Mouse (Mus musculus) limb, embryonic 14.5 days (tissue): ENCODE measurements around the gene Ifna2. TPM values are rescaled to one million over a fixed set of nuclear protein-coding genes. Genes with fewer than 3 reads are reported as not detected.

Source experiments
- ATAC-seq: fragments of 200-750 bp; cut with Nextera tagmentation; 2 replicates; pipeline ENCODE4 v1.8.0; 2017; ENCODE audit warnings: low read depth, moderate number of reproducible peaks, moderate TSS enrichment; ENCODE audit not compliant: low FRiP score
- DNase-seq: peaks from one replicate; pipeline ENCODE4 v3.0.0-alpha.2; 2015; ENCODE audit warnings: low spot score
- H3K27ac ChIP-seq: fragments of 300-500 bp; sonication (generic); replicated peaks from 2 replicates; pipeline ENCODE4 v1.5.1; 2014; ENCODE audit warnings: low read depth, mild to moderate bottlenecking, low read length, moderate library complexity, mixed read lengths
- H3K27me3 ChIP-seq: fragments of 300-500 bp; sonication (generic); 2 replicates; pipeline ENCODE4 v1.6.1; 2014; ENCODE audit warnings: low read length, mixed read lengths; ENCODE audit not compliant: control insufficient read depth, insufficient read depth
- H3K36me3 ChIP-seq: fragments of 300-500 bp; sonication (generic); 2 replicates; pipeline ENCODE4 v1.6.1; 2014; ENCODE audit warnings: mild to moderate bottlenecking, low read length, moderate library complexity, mixed read lengths; ENCODE audit not compliant: control insufficient read depth, insufficient read depth
- H3K4me1 ChIP-seq: fragments of 300-500 bp; sonication (generic); 2 replicates; pipeline ENCODE4 v1.6.1; 2014; ENCODE audit warnings: antibody characterized with exemption, low read length, mixed read lengths; ENCODE audit not compliant: control insufficient read depth, insufficient read depth
- H3K4me2 ChIP-seq: fragments of 300-500 bp; sonication (generic); replicated peaks from 2 replicates; pipeline ENCODE4 v1.6.1; 2014; ENCODE audit warnings: low read depth, mild to moderate bottlenecking, low read length, moderate library complexity; ENCODE audit not compliant: severe bottlenecking
- H3K4me3 ChIP-seq: fragments of 300-500 bp; sonication (generic); replicated peaks from 2 replicates; pipeline ENCODE4 v1.5.1; 2014; ENCODE audit warnings: low read length
- H3K9ac ChIP-seq: fragments of 300-500 bp; sonication (generic); 2 replicates; pipeline ENCODE4 v1.6.1; 2014; ENCODE audit warnings: mild to moderate bottlenecking, low read depth, low read length, moderate library complexity; ENCODE audit not compliant: severe bottlenecking
- H3K9me3 ChIP-seq: fragments of 300-500 bp; sonication (generic); 2 replicates; pipeline ENCODE4 v1.6.1; 2016; ENCODE audit warnings: low read length; ENCODE audit not compliant: control insufficient read depth
- POLR2A ChIP-seq: fragments of 200-500 bp; IDR thresholded peaks from 2 replicates; pipeline ENCODE4 v1.8.0; 2012; ENCODE audit warnings: inconsistent platforms, mild to moderate bottlenecking, moderate library complexity, borderline replicate concordance; ENCODE audit not compliant: insufficient read depth, insufficient read length; ENCODE audit errors: extremely low read depth
- WGBS: fragments of 180-500 bp; shearing (Covaris S2); extraction: QIAGEN DNeasy Blood & Tissue Kit; methylation state at CpG from one replicate; pipeline ENCODE4 v1.1.7; 2014; 5-methylcytosine and 5-hydroxymethylcytosine counted together
- polyA plus RNA-seq, 2 experiments: library from polyadenylated mRNA; depleted of rRNA in 1 of 2; stranded (reverse) in 1 of 2; unstranded in 1 of 2; fragments of >200 nt; fragmentation: Nextera tagmentation in 1 of 2; extraction: Ambion mirVana in 1 of 2; gene quantifications; 2 replicates each; pipeline versions ENCODE4 v1.2.1 to v1.2.3; 2012 to 2014

Gene Ifna2
- polyA plus RNA-seq, 2 experiments = not detected

DNA sequence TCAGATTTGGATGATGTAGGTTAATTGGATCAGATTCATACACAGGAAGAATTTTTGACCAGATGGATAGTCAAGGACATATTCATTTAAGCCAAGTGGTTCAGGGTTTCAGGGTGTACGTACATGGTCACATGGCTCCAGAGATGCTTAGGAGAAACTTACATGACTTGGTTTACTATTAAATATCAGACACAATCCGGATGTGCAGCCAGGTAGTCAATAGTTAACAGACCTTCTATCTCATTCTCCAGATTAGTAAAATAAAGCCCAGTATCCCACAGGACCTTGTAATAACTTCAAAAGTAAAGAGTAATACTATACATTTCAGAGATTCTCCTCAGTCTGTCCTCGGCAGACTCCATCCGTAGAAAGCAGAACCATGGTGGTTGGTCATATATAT lies 49.4 kb downstream of the Ifna2 start, which contains the start of gene C87499:
TSS of gene C87499 (minus strand) at position 101 of the 400 bp plus-strand sequence.
- H3K27ac ChIP-seq = no peak within 1 kb of the TSS
- 87% methylated on average over 4 of the region's 4 CpGs for WGBS
- no peaks in the 10 kb centered on the region for H3K36me3 ChIP-seq
- no peaks in the 10 kb centered on the region for H3K4me1 ChIP-seq
- ATAC-seq = no peak
- TF ChIP-seq POLR2A = no peak
- H3K4me2 ChIP-seq = no peak within 1 kb of the TSS
- DNase-seq = no peak
- no peaks in the 10 kb centered on the region for H3K27me3 ChIP-seq
- no peak within 1 kb of the TSS for H3K9ac ChIP-seq
- H3K9me3 ChIP-seq = no peaks in the 10 kb centered on the region
- H3K4me3 ChIP-seq = no peak within 1 kb of the TSS

Other genes with a start within 250 kb of the Ifna2 start
Only the 30 nearest of the 33 such genes appear.
- gene Ifnb1, start 161.1 kb downstream of the Ifna2 start, polyA plus RNA-seq (2012; rRNA removed) = 0.10 TPM in 1 of 2 replicates, not detected in the other
- gene Ifnb1, start 161.1 kb downstream of the Ifna2 start, polyA plus RNA-seq (2014; fragmentation: Nextera tagmentation; extraction: Ambion mirVana) = not detected in 2 replicates
- not detected in 2 replicates for gene Ifna15, start 125.7 kb downstream of the Ifna2 start, polyA plus RNA-seq (2012; rRNA removed)
- gene Ifna15, start 125.7 kb downstream of the Ifna2 start, polyA plus RNA-seq (2014; fragmentation: Nextera tagmentation; extraction: Ambion mirVana) = not detected in 2 replicates
- not detected in 2 replicates for gene Ifna14, start 112.1 kb downstream of the Ifna2 start, polyA plus RNA-seq (2012; rRNA removed)
- gene Ifna14, start 112.1 kb downstream of the Ifna2 start, polyA plus RNA-seq (2014; fragmentation: Nextera tagmentation; extraction: Ambion mirVana) = not detected in 2 replicates
- not detected in 2 replicates for gene Ifna9, start 91.5 kb downstream of the Ifna2 start, polyA plus RNA-seq (2012; rRNA removed)
- gene Ifna9, start 91.5 kb downstream of the Ifna2 start, polyA plus RNA-seq (2014; fragmentation: Nextera tagmentation; extraction: Ambion mirVana) = not detected in 2 replicates
- gene Ifna12, start 80.5 kb downstream of the Ifna2 start, polyA plus RNA-seq (2012; rRNA removed) = not detected in 2 replicates
- gene Ifna12, start 80.5 kb downstream of the Ifna2 start, polyA plus RNA-seq (2014; fragmentation: Nextera tagmentation; extraction: Ambion mirVana) = not detected in 2 replicates
- not detected in 2 replicates for gene C87499, start 49.5 kb downstream of the Ifna2 start, polyA plus RNA-seq (2012; rRNA removed)
- gene C87499, start 49.5 kb downstream of the Ifna2 start, polyA plus RNA-seq (2014; fragmentation: Nextera tagmentation; extraction: Ambion mirVana) = not detected in 2 replicates
- gene Ifna13, start 39.5 kb downstream of the Ifna2 start, polyA plus RNA-seq (2012; rRNA removed) = not detected in 2 replicates
- gene Ifna13, start 39.5 kb downstream of the Ifna2 start, polyA plus RNA-seq (2014; fragmentation: Nextera tagmentation; extraction: Ambion mirVana) = not detected in 2 replicates
- not detected in 2 replicates for gene Ifna16, start 7.0 kb downstream of the Ifna2 start, polyA plus RNA-seq (2012; rRNA removed)
- not detected in 2 replicates for gene Ifna16, start 7.0 kb downstream of the Ifna2 start, polyA plus RNA-seq (2014; fragmentation: Nextera tagmentation; extraction: Ambion mirVana)
- 0.09 TPM in 1 of 2 replicates, not detected in the other for gene Ifnab, start 7.4 kb upstream of the Ifna2 start, polyA plus RNA-seq (2012; rRNA removed)
- not detected in 2 replicates for gene Ifnab, start 7.4 kb upstream of the Ifna2 start, polyA plus RNA-seq (2014; fragmentation: Nextera tagmentation; extraction: Ambion mirVana)
- 0.63 and 0.86 TPM in 2 replicates for gene Gm26566, start 37.9 kb upstream of the Ifna2 start, polyA plus RNA-seq (2012; rRNA removed)
- 0.70 and 2.0 TPM in 2 replicates for gene Gm26566, start 37.9 kb upstream of the Ifna2 start, polyA plus RNA-seq (2014; fragmentation: Nextera tagmentation; extraction: Ambion mirVana)
- gene Klhl9, start 38.6 kb upstream of the Ifna2 start, polyA plus RNA-seq (2012; rRNA removed) = 41.4 and 41.6 TPM in 2 replicates
- gene Klhl9, start 38.6 kb upstream of the Ifna2 start, polyA plus RNA-seq (2014; fragmentation: Nextera tagmentation; extraction: Ambion mirVana) = 127 and 137 TPM in 2 replicates
- gene Gm13271, start 71.0 kb upstream of the Ifna2 start, polyA plus RNA-seq (2012; rRNA removed) = not detected in 2 replicates
- gene Gm13271, start 71.0 kb upstream of the Ifna2 start, polyA plus RNA-seq (2014; fragmentation: Nextera tagmentation; extraction: Ambion mirVana) = not detected in 2 replicates
- gene Gm13283, start 76.2 kb upstream of the Ifna2 start, polyA plus RNA-seq (2012; rRNA removed) = 0.13 and 0.24 TPM in 2 replicates
- gene Gm13283, start 76.2 kb upstream of the Ifna2 start, polyA plus RNA-seq (2014; fragmentation: Nextera tagmentation; extraction: Ambion mirVana) = 0.21 TPM in 1 of 2 replicates, not detected in the other
- gene Gm13290, start 89.9 kb upstream of the Ifna2 start, polyA plus RNA-seq (2012; rRNA removed) = not detected in 2 replicates
- 0.33 and 0.48 TPM in 2 replicates for gene Gm13290, start 89.9 kb upstream of the Ifna2 start, polyA plus RNA-seq (2014; fragmentation: Nextera tagmentation; extraction: Ambion mirVana)
- not detected in 2 replicates for gene Gm13289, start 93.0 kb upstream of the Ifna2 start, polyA plus RNA-seq (2012; rRNA removed)
- not detected in 2 replicates for gene Gm13289, start 93.0 kb upstream of the Ifna2 start, polyA plus RNA-seq (2014; fragmentation: Nextera tagmentation; extraction: Ambion mirVana)
- gene Gm13272, start 95.9 kb upstream of the Ifna2 start, polyA plus RNA-seq (2012; rRNA removed) = 0.16 TPM in 1 of 2 replicates, not detected in the other
- not detected in 2 replicates for gene Gm13272, start 95.9 kb upstream of the Ifna2 start, polyA plus RNA-seq (2014; fragmentation: Nextera tagmentation; extraction: Ambion mirVana)
- 0.10 and 0.17 TPM in 2 replicates for gene Ifnz, start 98.2 kb upstream of the Ifna2 start, polyA plus RNA-seq (2012; rRNA removed)
- gene Ifnz, start 98.2 kb upstream of the Ifna2 start, polyA plus RNA-seq (2014; fragmentation: Nextera tagmentation; extraction: Ambion mirVana) = 0.25 TPM in 1 of 2 replicates, not detected in the other
- gene Gm13276, start 101.8 kb upstream of the Ifna2 start, polyA plus RNA-seq (2012; rRNA removed) = 0.14 and 0.44 TPM in 2 replicates
- gene Gm13276, start 101.8 kb upstream of the Ifna2 start, polyA plus RNA-seq (2014; fragmentation: Nextera tagmentation; extraction: Ambion mirVana) = not detected in 2 replicates
- gene Gm13277, start 104.7 kb upstream of the Ifna2 start, polyA plus RNA-seq (2012; rRNA removed) = not detected in 2 replicates
- gene Gm13277, start 104.7 kb upstream of the Ifna2 start, polyA plus RNA-seq (2014; fragmentation: Nextera tagmentation; extraction: Ambion mirVana) = not detected in 2 replicates
- gene Gm13278, start 107.6 kb upstream of the Ifna2 start, polyA plus RNA-seq (2012; rRNA removed) = not detected in 2 replicates
- not detected in 2 replicates for gene Gm13278, start 107.6 kb upstream of the Ifna2 start, polyA plus RNA-seq (2014; fragmentation: Nextera tagmentation; extraction: Ambion mirVana)
- gene Gm13275, start 110.6 kb upstream of the Ifna2 start, polyA plus RNA-seq (2012; rRNA removed) = 0.47 TPM in 1 of 2 replicates, not detected in the other
- gene Gm13275, start 110.6 kb upstream of the Ifna2 start, polyA plus RNA-seq (2014; fragmentation: Nextera tagmentation; extraction: Ambion mirVana) = not detected in 2 replicates
- not detected in 2 replicates for gene Gm13279, start 113.5 kb upstream of the Ifna2 start, polyA plus RNA-seq (2012; rRNA removed)
- not detected in 2 replicates for gene Gm13279, start 113.5 kb upstream of the Ifna2 start, polyA plus RNA-seq (2014; fragmentation: Nextera tagmentation; extraction: Ambion mirVana)
- gene Gm13285, start 115.8 kb upstream of the Ifna2 start, polyA plus RNA-seq (2012; rRNA removed) = not detected in 2 replicates
- gene Gm13285, start 115.8 kb upstream of the Ifna2 start, polyA plus RNA-seq (2014; fragmentation: Nextera tagmentation; extraction: Ambion mirVana) = 0.65 and 1.3 TPM in 2 replicates
- 0.47 TPM in 1 of 2 replicates, not detected in the other for gene Gm13287, start 119.3 kb upstream of the Ifna2 start, polyA plus RNA-seq (2012; rRNA removed)
- not detected in 2 replicates for gene Gm13287, start 119.3 kb upstream of the Ifna2 start, polyA plus RNA-seq (2014; fragmentation: Nextera tagmentation; extraction: Ambion mirVana)
- 0.04 and 0.09 TPM in 2 replicates for gene Gm13288, start 121.6 kb upstream of the Ifna2 start, polyA plus RNA-seq (2012; rRNA removed)
- gene Gm13288, start 121.6 kb upstream of the Ifna2 start, polyA plus RNA-seq (2014; fragmentation: Nextera tagmentation; extraction: Ambion mirVana) = not detected in 2 replicates
- gene Ifna7, start 132.3 kb upstream of the Ifna2 start, polyA plus RNA-seq (2012; rRNA removed) = not detected in 2 replicates
- gene Ifna7, start 132.3 kb upstream of the Ifna2 start, polyA plus RNA-seq (2014; fragmentation: Nextera tagmentation; extraction: Ambion mirVana) = not detected in 2 replicates
- gene Ifna11, start 136.0 kb upstream of the Ifna2 start, polyA plus RNA-seq (2012; rRNA removed) = not detected in 2 replicates
- gene Ifna11, start 136.0 kb upstream of the Ifna2 start, polyA plus RNA-seq (2014; fragmentation: Nextera tagmentation; extraction: Ambion mirVana) = not detected in 2 replicates
- gene Ifna6, start 143.5 kb upstream of the Ifna2 start, polyA plus RNA-seq (2012; rRNA removed) = not detected in 2 replicates
- not detected in 2 replicates for gene Ifna6, start 143.5 kb upstream of the Ifna2 start, polyA plus RNA-seq (2014; fragmentation: Nextera tagmentation; extraction: Ambion mirVana)
- not detected in 2 replicates for gene Ifna5, start 151.6 kb upstream of the Ifna2 start, polyA plus RNA-seq (2012; rRNA removed)
- gene Ifna5, start 151.6 kb upstream of the Ifna2 start, polyA plus RNA-seq (2014; fragmentation: Nextera tagmentation; extraction: Ambion mirVana) = not detected in 2 replicates
- not detected in 2 replicates for gene Ifna4, start 157.9 kb upstream of the Ifna2 start, polyA plus RNA-seq (2012; rRNA removed)
- gene Ifna4, start 157.9 kb upstream of the Ifna2 start, polyA plus RNA-seq (2014; fragmentation: Nextera tagmentation; extraction: Ambion mirVana) = not detected in 2 replicates